Mouse (Mus musculus) CH12.LX (cell line): ENCODE results near the gene Ece1. TPM values are rescaled to one million over a fixed set of nuclear protein-coding genes. Genes with fewer than 3 reads are reported as not detected.

Experiments
- DNase-seq: peaks from one replicate; pipeline ENCODE4 v3.0.0-alpha.2; 2013; ENCODE audit errors: extremely low read depth
- H3K27ac ChIP-seq: 2 replicates; pipeline ENCODE4 v1.5.1; 2012; ENCODE audit warnings: low read depth, mild to moderate bottlenecking, control low read depth, moderate library complexity; ENCODE audit not compliant: insufficient read depth
- H3K27me3 ChIP-seq: replicated peaks from 2 replicates; pipeline ENCODE3; 2012; ENCODE audit warnings: inconsistent platforms
- H3K36me3 ChIP-seq, 2 experiments: replicated peaks in 1 of 2; 2 replicates each; pipeline versions ENCODE3 to v1.6.1; 2012; ENCODE audit warnings: inconsistent platforms in 1 of 2, low read length in 1 of 2, mild to moderate bottlenecking in 1 of 2, mixed read lengths in 1 of 2, moderate library complexity in 1 of 2; ENCODE audit not compliant: control insufficient read depth in 1 of 2, insufficient read depth in 1 of 2
- H3K4me1 ChIP-seq, 2 experiments: 2 replicates each; pipeline ENCODE4 v1.6.1; 2012; ENCODE audit warnings: inconsistent platforms in 1 of 2, moderate library complexity in 1 of 2; ENCODE audit not compliant: insufficient read depth in 2 of 2, control insufficient read depth in 1 of 2
- H3K4me2 ChIP-seq: 2 replicates; pipeline ENCODE4 v1.6.1; 2012; ENCODE audit warnings: low read depth, mild to moderate bottlenecking, control low read depth; ENCODE audit not compliant: poor library complexity, insufficient read depth, severe bottlenecking
- H3K4me3 ChIP-seq, 3 experiments: fragments of 150-350 bp in 1 of 3; sonication (generic) in 1 of 3; replicated peaks in 1 of 3; 2 replicates each; pipeline versions ENCODE3 to v1.5.1; 2011 to 2012; ENCODE audit warnings: low read depth in 2 of 3, low read length in 2 of 3, mild to moderate bottlenecking in 2 of 3, moderate library complexity in 2 of 3, control low read depth in 1 of 3, improper control_type of control experiment in 1 of 3, inconsistent platforms in 1 of 3, mixed read lengths in 1 of 3; ENCODE audit not compliant: poor library complexity in 1 of 3
- H3K79me2 ChIP-seq: replicated peaks from 2 replicates; pipeline ENCODE4 v1.6.1; 2012; ENCODE audit warnings: mild to moderate bottlenecking, moderate library complexity; ENCODE audit not compliant: control insufficient read depth, poor library complexity, insufficient read depth, severe bottlenecking; ENCODE audit errors: extremely low read depth
- H3K9ac ChIP-seq: 2 replicates; pipeline ENCODE4 v1.6.1; 2012; ENCODE audit warnings: low read depth, mild to moderate bottlenecking, control low read depth, moderate library complexity; ENCODE audit not compliant: insufficient read depth
- H3K9me3 ChIP-seq: replicated peaks from 2 replicates; pipeline ENCODE3; 2012; ENCODE audit warnings: low read length, inconsistent platforms, mixed read lengths
- BHLHE40 ChIP-seq: IDR thresholded peaks from 2 replicates; pipeline ENCODE4 v1.6.1; 2011; ENCODE audit warnings: mild to moderate bottlenecking, low read depth, low read length, improper control_type of control experiment
- CHD1 ChIP-seq: IDR thresholded peaks from 2 replicates; pipeline ENCODE4 v1.6.1; 2012; ENCODE audit warnings: low read depth, low read length, improper control_type of control experiment, inconsistent platforms
- CHD2 ChIP-seq: IDR thresholded peaks from 2 replicates; pipeline ENCODE4 v1.6.1; 2011; ENCODE audit warnings: low read length, improper control_type of control experiment
- ELF1 ChIP-seq: IDR thresholded peaks from 2 replicates; pipeline ENCODE4 v1.6.1; 2014; ENCODE audit warnings: low read depth, mild to moderate bottlenecking, inconsistent platforms, low read length, improper control_type of control experiment
- ETS1 ChIP-seq: conservative IDR thresholded peaks from 2 replicates; pipeline ENCODE4 v1.6.1; 2012; ENCODE audit warnings: low read depth, mild to moderate bottlenecking, inconsistent platforms, low read length, improper control_type of control experiment, moderate library complexity
- GABPA ChIP-seq: IDR thresholded peaks from 2 replicates; pipeline ENCODE4 v1.6.1; 2012; ENCODE audit warnings: low read depth, low read length, improper control_type of control experiment, inconsistent platforms; ENCODE audit not compliant: insufficient replicate concordance
- HCFC1 ChIP-seq: IDR thresholded peaks from 2 replicates; pipeline ENCODE4 v1.6.1; 2012; ENCODE audit warnings: low read depth, mild to moderate bottlenecking, inconsistent platforms, low read length, improper control_type of control experiment
- IRF4 ChIP-seq: IDR thresholded peaks from 2 replicates; pipeline ENCODE4 v1.6.1; 2014; ENCODE audit warnings: low read depth, mild to moderate bottlenecking, inconsistent platforms, low read length, improper control_type of control experiment
- JUN ChIP-seq: IDR thresholded peaks from 2 replicates; pipeline ENCODE4 v1.6.1; 2011; ENCODE audit warnings: low read depth, mild to moderate bottlenecking, low read length, improper control_type of control experiment, moderate library complexity; ENCODE audit not compliant: insufficient read depth
- JUND ChIP-seq: conservative IDR thresholded peaks from 2 replicates; pipeline ENCODE4 v1.6.1; 2011; ENCODE audit warnings: low read depth, low read length, improper control_type of control experiment
- KAT2A ChIP-seq: IDR thresholded peaks from 2 replicates; pipeline ENCODE4 v1.6.1; 2012; ENCODE audit warnings: low read length, improper control_type of control experiment, inconsistent platforms; ENCODE audit not compliant: insufficient replicate concordance
- MAFK ChIP-seq: IDR thresholded peaks from 2 replicates; pipeline ENCODE4 v1.6.1; 2011; ENCODE audit warnings: low read length, improper control_type of control experiment; ENCODE audit not compliant: insufficient replicate concordance
- MEF2A ChIP-seq: IDR thresholded peaks from 2 replicates; pipeline ENCODE4 v1.6.1; 2014; ENCODE audit warnings: low read depth, mild to moderate bottlenecking, inconsistent platforms, low read length, improper control_type of control experiment, borderline replicate concordance
- MXI1 ChIP-seq: IDR thresholded peaks from 2 replicates; pipeline ENCODE4 v1.6.1; 2011; ENCODE audit warnings: mild to moderate bottlenecking, low read depth, low read length, improper control_type of control experiment
- NELFE ChIP-seq: IDR thresholded peaks from 2 replicates; pipeline ENCODE4 v1.6.1; 2011; ENCODE audit warnings: low read depth, low read length, improper control_type of control experiment
- NRF1 ChIP-seq: IDR thresholded peaks from 2 replicates; pipeline ENCODE4 v1.6.1; 2014; ENCODE audit warnings: low read depth, mild to moderate bottlenecking, inconsistent platforms, low read length, improper control_type of control experiment, moderate library complexity
- PAX5 ChIP-seq: IDR thresholded peaks from 2 replicates; pipeline ENCODE4 v1.6.1; 2012; ENCODE audit warnings: low read length, inconsistent platforms, mixed read lengths
- RCOR1 ChIP-seq: conservative IDR thresholded peaks from 2 replicates; pipeline ENCODE4 v1.6.1; 2012; ENCODE audit warnings: low read depth, mild to moderate bottlenecking, inconsistent platforms, low read length, improper control_type of control experiment
- SMC3 ChIP-seq: IDR thresholded peaks from 2 replicates; pipeline ENCODE4 v1.6.1; 2011; ENCODE audit warnings: low read depth, low read length, improper control_type of control experiment
- UBTF ChIP-seq: IDR thresholded peaks from 2 replicates; pipeline ENCODE4 v1.6.1; 2012; ENCODE audit warnings: low read depth, mild to moderate bottlenecking, inconsistent platforms, low read length, improper control_type of control experiment, moderate library complexity
- USF1 ChIP-seq: IDR thresholded peaks from 2 replicates; pipeline ENCODE4 v1.6.1; 2014; ENCODE audit warnings: low read depth, mild to moderate bottlenecking, inconsistent platforms, low read length, improper control_type of control experiment
- USF2 ChIP-seq: conservative IDR thresholded peaks from 2 replicates; pipeline ENCODE4 v1.6.1; 2011; ENCODE audit warnings: low read depth, low read length, improper control_type of control experiment
- ZC3H11A ChIP-seq: IDR thresholded peaks from 2 replicates; pipeline ENCODE4 v1.6.1; 2012; ENCODE audit warnings: low read depth, mild to moderate bottlenecking, inconsistent platforms, low read length, improper control_type of control experiment
- ZMIZ1 ChIP-seq: IDR thresholded peaks from 2 replicates; pipeline ENCODE4 v1.6.1; 2012; ENCODE audit warnings: low read depth, mild to moderate bottlenecking, inconsistent platforms, low read length, improper control_type of control experiment
- ZNF384 ChIP-seq: IDR thresholded peaks from 2 replicates; pipeline ENCODE4 v1.6.1; 2012; ENCODE audit warnings: low read depth, low read length, improper control_type of control experiment, inconsistent platforms
- dilution Hi-C: fragments of 300-500 bp; cut with MboI; formaldehyde crosslinking; loops from 2 replicates; pipeline ENCODE4 v1.14.3; 2020; ENCODE audit warnings: low sequenced_read_pairs; ENCODE audit not compliant: extremely low pct_unique_long_range_greater_than_20kb, extremely low pct_ligation_motif_present
- in situ Hi-C: fragments of 300-500 bp; cut with MboI; formaldehyde crosslinking; loops from 3 replicates; pipeline ENCODE4 v1.14.3; 2019; ENCODE audit warnings: low sequenced_read_pairs, low pct_ligation_motif_present, low pct_unique_long_range_greater_than_20kb, mixed read lengths
- polyA plus RNA-seq: library from polyadenylated mRNA; unstranded; fragments of >175 nt; gene quantifications from 2 replicates; pipeline ENCODE4 v1.2.1, GENCODE M21; 2012; ENCODE audit warnings: low read depth; ENCODE audit not compliant: insufficient read length
- total RNA-seq, 2 experiments: library from RNA; depleted of rRNA; stranded (reverse); fragments of 300-350 nt in 1 of 2; fragments of >200 nt in 1 of 2; gene quantifications; 2 replicates each; pipeline ENCODE4 v1.2.3; 2012 to 2014

Gene Ece1
- total and polyA plus RNA-seq, 3 experiments = 0.12 to 10.0 (median 0.16) TPM

DNA sequence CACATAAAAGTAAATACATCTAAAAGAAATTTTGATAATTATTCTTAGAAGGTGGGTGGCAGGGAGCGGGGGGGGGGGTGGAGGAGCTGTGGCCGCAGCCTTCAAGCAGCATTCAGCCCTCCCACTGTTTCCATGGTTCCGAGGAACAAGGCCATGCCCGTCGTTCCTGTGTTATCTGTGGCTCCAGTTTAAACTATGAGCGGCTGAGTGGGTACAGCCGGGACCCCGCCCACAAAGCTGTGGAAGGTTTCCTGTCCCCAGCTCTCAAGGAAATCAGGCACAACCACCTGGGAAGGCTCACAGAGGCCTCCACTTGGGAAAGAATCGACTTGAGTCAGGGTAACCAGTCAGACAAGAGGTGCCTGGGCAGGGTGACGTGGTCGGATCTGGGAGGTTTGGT, 98.7 kb downstream of the Ece1 start:
- Histone ChIP-seq H3K27me3 (peaks cover 38% of the 10 kb centered on the region), H3K79me2 (no peaks in the 10 kb centered on the region), H3K9me3 (peaks cover 2% of the 10 kb centered on the region), H3K4me1 (no peaks in the 10 kb centered on the region), H3K4me3 (no peak overlapping the region), H3K9ac (no peak overlapping the region), H3K4me2 (no peak overlapping the region), H3K36me3 (no peaks in the 10 kb centered on the region), H3K27ac (no peak overlapping the region)
- in situ Hi-C loops = loop anchor here (10.0 to 25.0 kb wide), 3 partner anchors 144 to 452 kb away; partner anchors contain the start of gene Ddost
- TF ChIP-seq RCOR1 (no peak), USF1 (no peak), PAX5 (no peak), USF2 (no peak), ETS1 (no peak), ZC3H11A (no peak), IRF4 (no peak), ZMIZ1 (no peak), CHD2 (no peak), ZNF384 (no peak), NELFE (no peak), MEF2A (no peak), JUND (no peak), UBTF (no peak), BHLHE40 (no peak), HCFC1 (no peak), CHD1 (no peak), NRF1 (no peak), MXI1 (no peak), MAFK (no peak)
- DNase-seq = no peak
- dilution Hi-C loops = no loop called here

DNA sequence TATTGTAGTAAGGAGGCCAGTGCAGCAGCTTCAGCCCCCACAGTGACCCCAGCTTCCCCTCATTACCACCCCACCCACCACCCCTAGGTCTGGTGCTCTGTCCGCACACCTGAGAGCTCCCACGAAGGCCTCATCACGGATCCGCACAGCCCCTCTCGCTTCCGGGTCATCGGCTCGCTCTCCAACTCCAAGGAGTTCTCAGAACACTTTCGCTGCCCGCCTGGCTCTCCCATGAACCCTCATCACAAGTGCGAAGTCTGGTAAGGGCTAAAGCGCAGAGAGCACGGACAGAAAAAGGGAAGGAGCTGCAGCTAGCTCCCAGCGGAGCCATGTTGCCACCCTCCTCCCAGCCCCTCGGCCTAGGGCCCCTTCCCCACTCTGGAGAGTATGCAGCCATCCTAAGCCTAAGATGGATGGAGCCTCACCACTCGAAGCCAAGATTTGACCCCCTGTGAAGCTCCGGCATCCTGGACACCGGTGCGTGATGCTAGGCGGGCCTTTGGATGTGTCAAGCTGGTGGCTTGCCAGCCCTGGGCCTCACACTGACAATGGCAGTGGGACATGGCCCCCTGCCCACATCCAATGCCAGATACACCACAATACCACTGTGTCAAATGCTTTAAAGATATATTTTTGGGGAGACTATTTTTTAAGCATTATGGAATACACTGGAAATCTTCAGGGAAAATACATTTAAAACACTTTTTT, 100.8 kb downstream of the Ece1 start:
- Histone ChIP-seq H3K4me2 (no peak overlapping the region), H3K27me3 (peaks cover 40% of the 10 kb centered on the region), H3K4me3 (no peak overlapping the region), H3K9ac (no peak overlapping the region), H3K27ac (no peak overlapping the region), H3K4me1 (no peaks in the 10 kb centered on the region)
- in situ Hi-C loops = loop anchor here (10.0 to 25.0 kb wide), 3 partner anchors 142 to 450 kb away; partner anchors contain the start of gene Ddost
- DNase-seq = no peak
- TF ChIP-seq SMC3 (no peak), USF1 (no peak), ELF1 (no peak), IRF4 (no peak), GABPA (no peak), ETS1 (no peak), USF2 (no peak), ZC3H11A (no peak), JUN (no peak), CHD1 (no peak), UBTF (no peak), KAT2A (no peak)
- TF ChIP-seq, all 38 proteins: peak for 0
- Histone ChIP-seq H3K79me2 (no peaks in the 10 kb centered on the region), H3K36me3 (no peaks in the 10 kb centered on the region), H3K9me3 (peaks cover 2% of the 10 kb centered on the region)
- dilution Hi-C loops = no loop called here
